Mouse (Mus musculus) cortical plate, adult 2 months (tissue): Measurements from ENCODE around the gene Sall1. TPM values are rescaled to one million over a fixed set of nuclear protein-coding genes. Genes with fewer than 3 reads are reported as not detected.

Source experiments
- H3K27ac ChIP-seq: fragments of 200-500 bp; 2 replicates; pipeline ENCODE4 v1.5.1; 2012; ENCODE audit warnings: low read length, control low read depth, inconsistent platforms; ENCODE audit not compliant: insufficient read depth
- H3K4me1 ChIP-seq: fragments of 200-500 bp; 2 replicates; pipeline ENCODE4 v1.6.1; 2011; ENCODE audit warnings: low read length; ENCODE audit not compliant: control insufficient read depth, insufficient read depth
- H3K4me3 ChIP-seq: fragments of 200-500 bp; 2 replicates; pipeline ENCODE4 v1.5.1; 2011; ENCODE audit warnings: mild to moderate bottlenecking, low read length, control low read depth; ENCODE audit not compliant: insufficient read depth
- CTCF ChIP-seq: fragments of 200-500 bp; IDR thresholded peaks from 2 replicates; pipeline ENCODE4 v1.5.1; 2011; ENCODE audit warnings: mild to moderate bottlenecking, control low read depth, low read length; ENCODE audit not compliant: insufficient read depth; ENCODE audit errors: extremely low read depth
- POLR2A ChIP-seq: fragments of 200-500 bp; IDR thresholded peaks from 2 replicates; pipeline ENCODE4 v1.6.1; 2011; ENCODE audit warnings: mild to moderate bottlenecking, low read length, control low read depth; ENCODE audit not compliant: insufficient read depth; ENCODE audit errors: extremely low read depth
- polyA plus RNA-seq: library from polyadenylated mRNA; depleted of rRNA; stranded (reverse); fragments of >200 nt; gene quantifications from 2 replicates; pipeline ENCODE4 v1.2.3, GENCODE M21; 2012

Sall1 gene
- polyA plus RNA-seq, 1 experiment = 12.5 TPM

GRCm38 (mm10) chr8:89021139-89021538, 22.8 kb downstream of the Sall1 start:
- TF ChIP-seq CTCF = no peak
- TF ChIP-seq POLR2A = no peak
- Histone ChIP-seq H3K4me1 (no peaks in the 10 kb centered on the region; the same call in 1 of the 2 replicates), H3K27ac (no peak overlapping the region), H3K4me3 (no peak overlapping the region)

GRCm38 (mm10) chr8:89017891-89018290, 26.1 kb downstream of the Sall1 start:
- H3K27ac ChIP-seq = no peak overlapping the region
- no peak overlapping the region for H3K4me3 ChIP-seq
- no peaks in the 10 kb centered on the region; the same call in 1 of the 2 replicates for H3K4me1 ChIP-seq
- TF ChIP-seq POLR2A = no peak
- no peak for TF ChIP-seq CTCF

DNA sequence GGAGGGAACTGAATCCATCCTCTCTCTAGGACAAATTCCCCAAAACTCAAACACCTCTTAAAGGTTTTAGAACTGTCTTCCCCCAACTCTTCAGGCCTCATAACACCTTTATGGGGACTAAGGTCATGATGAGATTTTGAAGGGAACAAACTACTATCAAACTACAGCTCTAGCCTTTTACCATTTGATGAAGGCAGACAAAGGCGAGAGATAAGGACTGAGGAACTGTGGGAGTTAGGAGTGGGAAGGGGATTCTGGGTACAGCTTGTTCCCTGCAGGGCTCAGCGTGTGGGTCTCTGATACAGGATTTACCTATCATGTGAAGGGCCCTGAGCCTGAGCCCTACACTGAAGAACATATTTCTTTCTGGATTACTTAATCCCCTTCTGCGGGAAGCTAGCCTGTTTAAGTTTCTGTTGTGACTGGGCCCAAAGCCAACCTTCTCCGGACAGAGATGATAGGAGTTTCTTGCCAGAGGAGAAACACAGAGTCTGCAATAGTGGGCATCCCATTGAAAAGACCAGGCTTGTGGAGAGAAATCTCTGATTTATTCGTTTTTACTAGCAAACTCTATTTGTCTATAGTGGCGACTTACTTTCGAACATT, 27.4 kb downstream of the Sall1 start:
- H3K27ac ChIP-seq = no peak overlapping the region
- TF ChIP-seq POLR2A (no peak), CTCF (no peak)
- no peak overlapping the region for H3K4me3 ChIP-seq
- no peaks in the 10 kb centered on the region; the same call in 1 of the 2 replicates for H3K4me1 ChIP-seq

DNA sequence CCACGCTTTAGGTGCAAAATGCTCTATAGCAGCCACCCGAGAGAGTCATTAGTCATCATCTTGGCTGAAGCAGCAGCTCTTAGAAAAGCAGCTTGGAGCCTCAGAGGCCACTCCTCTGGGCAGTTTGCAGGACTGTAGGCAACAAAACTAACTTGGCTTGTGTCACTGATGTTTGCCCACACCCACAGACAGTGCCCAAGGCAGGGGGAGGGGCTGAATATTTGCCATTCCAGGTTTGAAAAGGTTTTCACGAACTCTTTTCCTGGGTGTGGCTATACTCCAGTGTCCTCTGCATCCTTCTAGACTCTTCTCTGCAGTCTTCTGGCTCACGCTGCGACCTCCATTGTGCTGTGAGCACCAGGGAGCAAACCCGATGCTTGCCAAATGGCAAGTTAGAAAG, 28.4 kb downstream of the Sall1 start:
- Histone ChIP-seq H3K27ac (no peak overlapping the region), H3K4me3 (no peak overlapping the region), H3K4me1 (no peaks in the 10 kb centered on the region)
- TF ChIP-seq POLR2A (no peak), CTCF (no peak)

GRCm38 (mm10) chr8:89012853-89013534, 31.0 kb downstream of the Sall1 start:
- Histone ChIP-seq H3K27ac (no peak overlapping the region), H3K4me3 (no peak overlapping the region), H3K4me1 (no peaks in the 10 kb centered on the region)
- TF ChIP-seq POLR2A (no peak), CTCF (no peak)

- Histone ChIP-seq H3K4me3 (no peak overlapping the region), H3K27ac (no peak overlapping the region), H3K4me1 (no peaks in the 10 kb centered on the region)
- TF ChIP-seq POLR2A = no peak
- TF ChIP-seq CTCF = no peak
Observed at GRCm38 (mm10) chr8:89012024-89012712, 31.8 kb downstream of the Sall1 start.

- no peak overlapping the region for H3K27ac ChIP-seq
- no peak overlapping the region for H3K4me3 ChIP-seq
- TF ChIP-seq POLR2A = no peak
- no peak for TF ChIP-seq CTCF
- no peaks in the 10 kb centered on the region for H3K4me1 ChIP-seq
Observed at GRCm38 (mm10) chr8:89008784-89009183, 35.2 kb downstream of the Sall1 start.

GRCm38 (mm10) chr8:89007114-89007513, 36.8 kb downstream of the Sall1 start:
- Histone ChIP-seq H3K27ac (no peak overlapping the region), H3K4me1 (no peaks in the 10 kb centered on the region), H3K4me3 (no peak overlapping the region)
- TF ChIP-seq CTCF (no peak), POLR2A (no peak)

DNA sequence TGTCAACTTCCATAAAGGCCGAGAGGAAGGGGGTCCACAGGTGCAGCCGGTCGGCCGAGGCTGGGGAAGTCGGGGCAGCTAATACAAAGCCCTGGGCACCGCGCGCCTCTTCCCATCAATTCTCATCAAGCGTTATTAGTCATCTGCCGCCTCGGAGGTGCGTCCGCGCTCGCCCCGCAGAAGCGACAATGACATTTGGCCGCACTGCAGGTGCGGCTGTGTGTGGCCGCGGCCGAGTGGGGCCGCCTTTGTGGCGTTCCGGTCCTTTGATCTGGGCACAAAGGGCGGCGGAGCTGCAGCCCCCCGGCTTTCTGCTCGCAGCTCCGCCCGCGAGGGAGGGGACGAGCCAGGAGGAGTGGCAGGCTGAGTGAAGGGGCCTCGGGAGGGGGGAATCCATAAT, 37.5 kb downstream of the Sall1 start:
- no peak for TF ChIP-seq POLR2A
- Histone ChIP-seq H3K4me1 (no peaks in the 10 kb centered on the region), H3K4me3 (no peak overlapping the region), H3K27ac (no peak overlapping the region)

DNA sequence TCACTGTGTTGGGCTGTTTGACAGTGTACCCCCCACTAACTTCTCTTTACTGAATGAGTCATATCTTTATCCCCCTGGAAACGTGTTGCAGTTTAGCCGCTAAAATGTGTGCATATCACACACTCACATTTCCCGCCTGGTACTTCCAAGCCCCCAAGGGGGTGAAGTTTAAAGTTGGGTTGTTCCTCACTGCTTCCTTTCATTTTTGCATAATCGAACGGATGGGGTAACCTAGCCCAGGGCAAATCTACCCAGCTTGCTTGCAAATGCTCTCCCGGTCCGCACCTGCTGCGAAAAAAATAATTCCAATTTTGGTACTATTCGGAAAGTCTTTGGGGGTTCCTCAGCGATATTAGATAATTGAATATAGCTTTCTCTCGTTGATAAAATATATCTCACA, 38.2 kb downstream of the Sall1 start:
- TF ChIP-seq POLR2A (no peak), CTCF (no peak)
- no peak overlapping the region for H3K27ac ChIP-seq
- no peak overlapping the region for H3K4me3 ChIP-seq
- no peaks in the 10 kb centered on the region for H3K4me1 ChIP-seq
